Mouse (Mus musculus): ENCODE measurements at regions not wholly inside any gene's neighbourhood (a gene's known extent, or its start where the extent isn't known, plus 50 kb on each side); places are given as distances from the start of the nearest gene placed in this dataset.
"Not testable (repeated sequence)": the region's sequence is repeated elsewhere in the genome, so short reads cannot be mapped to it uniquely, and the experiment has no call there.

DNA sequence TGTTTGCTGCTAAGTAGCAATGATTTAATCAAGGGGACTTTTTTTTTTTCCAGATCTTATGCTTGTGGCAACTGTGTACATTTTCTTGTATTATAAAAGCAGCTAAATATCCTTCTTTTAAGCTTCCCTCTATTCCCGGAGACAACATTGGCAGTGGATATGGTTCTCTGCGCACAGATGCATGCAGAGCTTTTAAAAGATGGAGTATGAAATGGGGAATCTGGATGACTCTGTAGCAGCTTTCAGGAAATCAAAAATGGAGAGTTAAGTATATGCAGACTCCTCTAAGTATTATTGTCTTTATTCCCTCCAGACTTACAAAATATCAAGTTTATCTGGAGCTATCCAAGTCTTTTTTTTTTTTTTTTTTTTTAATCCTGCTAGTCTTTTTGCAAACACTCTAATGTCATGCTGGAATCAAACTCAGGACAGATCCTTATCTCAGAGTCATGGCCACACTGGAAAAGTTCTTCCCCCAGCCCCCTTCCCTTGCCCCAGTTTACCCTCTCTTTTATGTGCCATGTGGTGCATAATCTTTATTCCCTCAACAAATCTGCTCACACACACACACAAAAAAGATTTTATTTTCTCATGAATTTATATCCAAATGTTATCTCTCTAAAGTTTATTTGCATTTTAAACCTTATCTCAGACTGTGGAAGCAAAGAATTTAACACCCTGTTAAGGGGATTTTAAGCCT is 1080.3 kb upstream of the Cdh6 start:
- DNase-seq (ENCODE audit: low spot score in 2 of 2), result peak in 1 of 2 experiments; percentile 7
- Histone ChIP-seq H3K4me3 (no peak overlapping the region), H3K27ac (no peak overlapping the region)
- TF ChIP-seq CTCF (conservative IDR thresholded peaks at IDR 0.05), result no peak

GRCm38 (mm10) chr15:14251773-14252172 is 1078.3 kb upstream of the Cdh6 start:
- no peak for DNase-seq (ENCODE audit: low spot score in 2 of 2)
- no peak overlapping the region for H3K27ac ChIP-seq
- no peak overlapping the region for H3K4me3 ChIP-seq
- TF ChIP-seq CTCF (conservative IDR thresholded peaks at IDR 0.05), result no peak

DNA sequence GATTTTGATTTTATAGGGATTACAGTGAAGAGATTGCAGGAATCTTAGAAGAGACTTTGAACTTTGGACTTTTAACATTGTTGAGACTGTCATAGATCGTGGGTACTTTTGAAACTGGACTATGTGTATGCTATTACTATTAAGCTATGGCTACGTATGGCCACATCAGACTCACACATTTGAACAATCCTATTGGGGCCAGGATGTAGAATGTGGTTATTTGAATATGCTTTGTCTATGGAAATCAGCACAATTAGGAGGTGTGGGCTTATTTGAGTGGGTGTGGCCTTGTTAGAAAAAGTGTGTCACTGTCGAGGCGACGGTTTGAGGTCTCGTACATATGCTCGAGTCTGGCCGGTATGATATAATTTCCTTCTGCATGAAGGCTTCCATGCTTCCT is 1041.8 kb upstream of the Cdh6 start:
- no peak overlapping the region for H3K4me3 ChIP-seq
- no peak for TF ChIP-seq CTCF (conservative IDR thresholded peaks at IDR 0.05)
- no peak for DNase-seq (ENCODE audit: low spot score in 2 of 2)
- no peak overlapping the region for H3K27ac ChIP-seq

GRCm38 (mm10) chr15:14214726-14215125 is 1041.3 kb upstream of the Cdh6 start:
- Histone ChIP-seq H3K27ac (no peak overlapping the region), H3K4me3 (no peak overlapping the region)
- TF ChIP-seq CTCF (conservative IDR thresholded peaks at IDR 0.05), result no peak
- DNase-seq (ENCODE audit: low spot score in 2 of 2), result no peak

GRCm38 (mm10) chr15:14177523-14177922 is 1004.0 kb upstream of the Cdh6 start:
- no peak overlapping the region for H3K27ac ChIP-seq
- no peak overlapping the region for H3K4me3 ChIP-seq
- no peak for DNase-seq (ENCODE audit: low spot score in 2 of 2)
- TF ChIP-seq CTCF (conservative IDR thresholded peaks at IDR 0.05), result no peak

GRCm38 (mm10) chr15:14137402-14137801 is 963.9 kb upstream of the Cdh6 start:
- TF ChIP-seq CTCF (conservative IDR thresholded peaks at IDR 0.05), result peak; percentile 59
- Histone ChIP-seq H3K4me3 (no peak overlapping the region), H3K27ac (no peak overlapping the region)
- DNase-seq (ENCODE audit: low spot score in 2 of 2), result no peak

DNA sequence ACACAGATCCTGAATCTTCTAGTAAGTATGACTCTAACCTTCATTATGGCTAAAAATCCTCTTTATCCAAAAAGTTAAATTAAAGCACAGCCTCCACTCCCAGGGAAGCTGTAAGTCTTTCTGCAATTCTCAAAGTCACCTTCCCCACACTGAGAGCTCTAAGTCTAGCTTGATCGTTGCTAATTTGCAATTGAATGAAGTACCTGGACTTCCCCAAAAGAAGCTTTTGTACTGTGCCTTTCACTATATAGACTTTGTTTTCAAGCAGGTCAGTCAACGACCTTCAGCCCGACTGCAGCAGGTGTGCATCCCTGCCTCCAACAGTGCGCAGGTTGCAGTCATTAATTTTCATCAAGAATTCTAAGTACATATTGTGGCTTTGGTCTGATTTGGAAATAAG is 950.4 kb upstream of the Cdh6 start:
- no peak for TF ChIP-seq CTCF (conservative IDR thresholded peaks at IDR 0.05)
- DNase-seq (ENCODE audit: low spot score in 2 of 2), result no peak
- no peak overlapping the region for H3K4me3 ChIP-seq
- H3K27ac ChIP-seq, result no peak overlapping the region

DNA sequence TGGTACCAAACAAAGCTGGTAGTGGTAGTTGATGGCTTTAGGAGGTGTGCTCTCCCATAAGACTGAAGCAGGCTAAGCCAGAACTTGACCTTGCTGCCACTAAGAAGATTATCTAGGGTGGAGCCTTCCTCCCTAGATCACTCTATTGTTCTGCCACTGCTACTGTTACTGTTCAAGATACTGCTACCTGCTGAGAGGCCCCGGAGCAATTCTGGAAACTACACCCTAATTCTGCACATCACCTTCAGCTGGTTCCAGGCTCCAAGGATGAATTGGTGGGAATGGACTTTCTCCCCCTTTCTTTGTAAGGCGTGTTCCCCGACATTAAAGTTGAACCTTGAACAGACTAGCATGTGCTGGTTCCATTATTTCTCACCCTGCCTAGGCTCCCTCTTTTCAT is 944.8 kb upstream of the Cdh6 start:
- not testable (repeated sequence) for H3K27ac ChIP-seq; DNase-seq (ENCODE audit: low spot score in 2 of 2); H3K4me3 ChIP-seq

DNA sequence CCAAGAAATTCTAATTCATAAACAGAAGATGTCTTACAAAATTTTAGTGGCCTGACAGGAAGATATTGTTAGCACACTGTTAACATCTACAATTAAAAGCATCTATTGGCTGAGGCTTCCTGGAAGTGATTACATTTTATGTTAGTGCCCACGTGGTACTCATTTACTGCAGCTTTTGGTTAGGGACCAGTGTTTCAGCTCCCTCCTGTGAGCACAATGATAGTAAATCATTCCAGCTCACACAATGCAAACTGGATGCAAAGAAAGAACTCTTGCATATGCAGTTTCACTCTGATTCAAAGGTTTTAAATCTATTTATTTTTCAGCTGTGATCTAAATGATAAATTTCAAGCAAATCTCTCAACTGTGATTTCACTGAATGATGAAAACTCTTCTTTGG is 928.3 kb upstream of the Cdh6 start:
- Histone ChIP-seq H3K27ac (no peak overlapping the region), H3K4me3 (no peak overlapping the region)
- no peak for DNase-seq (ENCODE audit: low spot score in 2 of 2)
- TF ChIP-seq CTCF (conservative IDR thresholded peaks at IDR 0.05), result no peak

GRCm38 (mm10) chr15:14051872-14052271 is 878.4 kb upstream of the Cdh6 start:
- DNase-seq (ENCODE audit: low spot score in 2 of 2), result peak in 1 of 2 experiments; percentile 29
- no peak overlapping the region for H3K27ac ChIP-seq
- H3K4me3 ChIP-seq, result no peak overlapping the region
- TF ChIP-seq CTCF (conservative IDR thresholded peaks at IDR 0.05), result peak; percentile 73
